Mouse (Mus musculus): ENCODE results near the gene Bex3. TPM values are rescaled to one million over a fixed set of nuclear protein-coding genes. Genes with fewer than 3 reads are reported as not detected.
"Not testable (repeated sequence)": the region's sequence is repeated elsewhere in the genome, so short reads cannot be mapped to it uniquely, and the experiment has no call there.

Gene Bex3
- 100 to 1,000 TPM; 315 to 358 TPM for total RNA-seq (2021)

GRCm38 (mm10) chrX:136269743-136270392, at the start of gene Bex3:
Gene Bex3, plus strand, starts transcription at chrX:136270253.
- DNase-seq: peak; percentile 71
- intact Hi-C loops (cut with DNase I): not testable (repeated sequence)

- intact Hi-C loops (cut with DNase I): no loop called here
- no peak for DNase-seq
Measured at GRCm38 (mm10) chrX:136223714-136224113, 46.3 kb upstream of the Bex3 start.

DNA sequence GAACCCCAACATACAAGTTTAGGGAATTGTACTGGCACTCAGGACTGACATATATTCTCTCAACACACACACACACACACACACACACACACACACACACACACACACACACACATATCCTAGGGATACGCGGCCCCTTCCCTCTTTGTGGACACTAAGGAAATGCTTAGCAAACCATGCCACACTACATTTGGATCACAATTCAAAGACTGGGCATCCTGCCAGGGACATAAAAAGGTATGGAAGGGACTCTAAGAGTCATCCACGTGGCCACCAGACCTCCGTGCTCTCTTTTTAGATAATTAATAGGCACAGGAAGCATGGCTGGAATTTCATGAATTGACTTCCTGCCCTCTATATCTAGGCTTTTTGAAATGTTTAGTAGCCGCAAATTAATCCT, 42.3 kb upstream of the Bex3 start:
- intact Hi-C loops (cut with DNase I): no loop called here
- no peak for DNase-seq

- intact Hi-C loops (cut with DNase I): loop anchor here (5.0 kb wide), 1 partner anchor 64 kb away; no protein-coding TSS in a partner anchor
- peak; percentile 24 for DNase-seq
Measured at GRCm38 (mm10) chrX:136238118-136238517, 31.9 kb upstream of the Bex3 start.

GRCm38 (mm10) chrX:136243181-136243580, 26.9 kb upstream of the Bex3 start:
- DNase-seq: no peak
- intact Hi-C loops (cut with DNase I): no loop called here

- peak; percentile 74 for DNase-seq
- intact Hi-C loops (cut with DNase I): no loop called here
Measured at GRCm38 (mm10) chrX:136244574-136245229, 25.4 kb upstream of the Bex3 start, which contains the start of gene Tceal9. Gene Tceal9, plus strand, starts transcription at chrX:136245079.

- intact Hi-C loops (cut with DNase I): no loop called here
- peak; percentile 37 for DNase-seq
Measured at GRCm38 (mm10) chrX:136245521-136246071, 24.5 kb upstream of the Bex3 start.

DNA sequence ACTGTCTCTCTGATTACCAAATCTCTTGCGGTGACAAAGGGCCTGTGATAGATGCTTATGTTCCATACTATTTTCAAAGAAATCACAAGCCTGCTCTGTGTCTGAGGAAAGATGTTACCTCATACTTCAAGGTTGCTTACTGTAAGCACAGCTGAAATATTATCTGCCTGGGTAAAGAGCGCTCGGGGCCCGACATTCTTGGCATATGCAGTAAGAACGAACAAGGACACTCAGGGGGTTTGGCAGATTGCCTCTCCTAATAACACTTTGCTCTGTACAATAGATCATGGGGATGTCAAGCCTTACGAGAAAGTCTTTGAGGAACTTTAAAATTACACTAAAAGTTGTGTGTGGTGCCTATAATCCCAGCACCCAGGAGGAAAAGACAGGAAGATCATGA, 21.2 kb upstream of the Bex3 start:
- intact Hi-C loops (cut with DNase I): no loop called here
- no peak for DNase-seq

GRCm38 (mm10) chrX:136249671-136250070, 20.4 kb upstream of the Bex3 start:
- intact Hi-C loops (cut with DNase I): no loop called here
- no peak for DNase-seq

DNA sequence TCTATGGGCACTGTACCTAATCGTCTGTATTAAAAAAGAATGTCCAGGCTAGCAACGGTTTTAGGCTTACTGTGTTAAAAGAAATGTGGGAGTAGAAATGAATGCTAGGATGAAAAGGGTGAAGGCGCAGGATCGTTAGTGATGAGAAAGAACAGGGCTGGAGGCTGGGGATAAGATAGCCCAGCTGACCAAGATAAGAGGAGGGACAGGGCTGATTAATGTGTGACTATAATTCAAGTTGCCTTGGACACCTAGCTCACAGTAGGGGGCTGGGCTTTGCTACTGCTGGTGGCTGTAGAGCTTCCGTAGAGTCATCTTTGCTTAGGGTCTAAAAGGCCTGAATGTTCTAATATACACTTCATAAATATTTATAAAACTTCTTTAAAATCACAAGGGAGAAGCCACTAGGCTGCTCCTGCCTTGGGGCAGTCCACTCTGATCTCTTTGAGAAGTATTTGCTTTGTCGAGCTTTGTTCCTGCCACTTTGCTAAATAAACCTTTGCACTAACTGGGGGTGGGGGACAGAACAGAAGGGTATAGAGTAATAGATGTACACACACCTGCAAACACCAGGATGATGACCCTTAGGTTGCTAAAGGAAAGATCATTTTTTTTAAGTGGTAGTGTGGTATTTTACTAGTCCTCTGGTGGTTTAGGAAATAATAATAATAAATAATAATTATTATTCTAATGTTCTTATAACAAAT, 17.9 kb upstream of the Bex3 start:
- DNase-seq: no peak
- intact Hi-C loops (cut with DNase I): no loop called here

GRCm38 (mm10) chrX:136267720-136268119, 2.3 kb upstream of the Bex3 start:
- intact Hi-C loops (cut with DNase I): no loop called here
- DNase-seq: no peak

- intact Hi-C loops (cut with DNase I): no loop called here
- no peak for DNase-seq
Measured at GRCm38 (mm10) chrX:136268173-136268572, 1.9 kb upstream of the Bex3 start.

DNA sequence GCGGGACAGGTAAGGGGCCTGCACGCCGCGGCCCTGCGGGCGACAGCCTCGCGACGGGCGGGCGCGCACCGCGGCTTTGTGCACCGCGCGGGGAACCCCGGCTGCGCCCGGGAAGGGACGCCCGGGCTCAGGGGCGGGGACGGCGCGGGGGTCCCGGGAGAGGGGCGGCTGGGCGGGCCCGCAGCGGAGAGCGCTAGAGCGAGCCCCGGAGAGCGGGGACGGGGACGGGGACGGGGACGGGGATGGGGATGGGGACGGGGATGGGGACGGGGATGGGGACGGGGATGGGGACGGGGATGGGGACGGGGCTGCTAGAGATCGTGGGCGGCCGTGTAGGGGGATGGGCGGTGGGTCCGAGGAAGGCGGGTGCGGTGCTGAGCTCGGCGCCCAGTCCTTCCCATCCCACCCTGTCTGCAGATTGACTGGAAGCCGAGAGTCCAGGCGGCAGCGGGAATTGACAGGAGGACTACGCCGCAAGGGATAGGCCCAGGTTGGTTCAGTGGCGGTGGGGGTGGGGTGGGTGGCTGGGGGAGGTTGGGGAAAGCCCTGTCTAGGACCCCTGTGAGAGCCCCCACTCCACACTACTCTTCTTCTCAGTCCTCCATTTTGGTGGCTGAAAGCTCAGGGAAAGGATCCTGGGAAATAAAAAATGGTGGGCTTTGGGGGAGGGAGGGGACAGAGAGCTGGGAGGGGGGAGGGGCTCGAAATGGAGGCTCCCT, 499 bp downstream of the Bex3 start:
- peak; percentile 16 for DNase-seq
- intact Hi-C loops (cut with DNase I): not testable (repeated sequence)

GRCm38 (mm10) chrX:136274542-136274941, 4.5 kb downstream of the Bex3 start:
- intact Hi-C loops (cut with DNase I): no loop called here
- no peak for DNase-seq

GRCm38 (mm10) chrX:136275386-136275785, 5.3 kb downstream of the Bex3 start:
- DNase-seq: no peak
- intact Hi-C loops (cut with DNase I): no loop called here

- intact Hi-C loops (cut with DNase I): no loop called here
- DNase-seq: no peak
Measured at GRCm38 (mm10) chrX:136277577-136277976, 7.5 kb downstream of the Bex3 start.

DNA sequence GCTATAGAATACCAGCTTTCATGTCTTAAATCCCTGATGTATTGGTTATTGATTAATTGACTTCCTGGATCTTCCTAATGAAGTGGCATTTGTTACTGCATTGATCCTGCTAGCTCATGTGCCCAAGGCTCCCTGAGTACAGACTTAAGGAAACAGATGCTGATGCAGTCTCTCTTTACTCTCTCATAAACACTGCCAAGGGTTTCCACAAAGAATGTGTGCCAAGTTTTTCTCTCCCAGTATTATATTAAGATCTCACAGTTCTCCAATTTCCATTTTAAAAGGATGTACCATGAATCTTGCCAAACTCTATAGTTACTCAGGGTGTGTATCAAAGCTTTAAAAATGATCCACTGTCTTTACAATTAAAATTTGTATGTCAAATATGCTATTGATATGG, 8.3 kb downstream of the Bex3 start:
- intact Hi-C loops (cut with DNase I): no loop called here
- DNase-seq: no peak

- intact Hi-C loops (cut with DNase I): no loop called here
- DNase-seq: peak; percentile 5
Measured at GRCm38 (mm10) chrX:136279410-136279809, 9.4 kb downstream of the Bex3 start.

DNA sequence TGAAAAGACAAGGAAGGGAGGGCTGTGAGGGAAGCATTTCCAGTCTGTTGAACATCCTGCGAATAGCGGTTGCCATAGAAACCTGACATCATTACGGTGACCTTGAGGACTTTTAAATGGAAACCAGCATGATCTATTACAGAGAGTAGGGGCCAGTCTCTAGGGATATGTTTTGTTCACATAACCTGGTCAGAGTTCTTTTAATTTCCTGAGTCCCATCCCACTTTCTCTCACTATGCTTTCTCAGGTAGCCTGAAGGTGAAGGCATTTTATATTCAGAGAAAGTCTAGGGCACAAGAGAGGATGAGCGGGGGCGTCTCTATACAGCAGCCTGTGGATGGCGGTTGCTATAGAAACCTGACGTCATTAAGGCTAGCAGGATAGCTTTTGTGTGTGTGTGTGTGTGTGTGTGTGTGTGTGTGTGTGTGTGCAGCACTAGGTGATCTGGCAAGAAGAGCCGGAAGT, 20.8 kb downstream of the Bex3 start:
- DNase-seq: peak; percentile 46

DNA sequence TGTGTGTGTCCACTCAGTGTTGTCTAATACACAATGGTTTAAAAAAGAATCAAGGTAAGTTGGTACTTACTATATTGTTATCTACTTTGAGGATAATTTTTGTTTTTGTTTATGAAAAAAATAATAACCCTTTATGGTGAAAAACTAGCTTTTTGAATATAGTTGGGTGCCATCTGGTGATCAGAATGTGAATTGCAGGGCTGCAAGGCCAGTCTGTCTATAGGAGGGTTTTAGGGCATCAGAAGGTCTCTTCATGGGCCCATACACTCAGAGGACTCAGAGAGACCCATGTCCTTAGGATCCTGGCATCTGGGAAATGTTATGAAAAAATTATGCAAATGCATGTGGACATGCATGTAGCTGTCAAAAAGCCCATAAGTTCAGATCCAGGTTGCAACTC, 34.2 kb downstream of the Bex3 start:
- peak; percentile 36 for DNase-seq
- intact Hi-C loops (cut with DNase I): loop anchor here (5.0 kb wide), 1 partner anchor 67 kb away; no protein-coding TSS in a partner anchor

More for the DNA sequence above, 20.8 kb downstream of the Bex3 start:
- intact Hi-C loops (cut with DNase I): no loop called here

- intact Hi-C loops (cut with DNase I): no loop called here
- no peak for DNase-seq
Measured at GRCm38 (mm10) chrX:136306196-136306595, 36.1 kb downstream of the Bex3 start.
